Mouse (Mus musculus) ovary, postnatal 14 days (tissue): Measurements from ENCODE around the gene Olfr813.
"Not testable (repeated sequence)": the region's sequence is repeated elsewhere in the genome, so short reads cannot be mapped to it uniquely, and the experiment has no call there.

ENCODE experiments used
- DNase-seq: peaks from one replicate; pipeline ENCODE4 v3.0.0; 2022; ENCODE audit warnings: low spot score

The Olfr813 gene

GRCm38 (mm10) chr10:129855067-129855466, at the start of gene Olfr813:
Gene Olfr813, plus strand, starts transcription at chr10:129855367.
- DNase-seq, result no peak

- no peak for DNase-seq
Observed at GRCm38 (mm10) chr10:129845994-129846393, 9.2 kb upstream of the Olfr813 start, which contains the start of gene Olfr812. Gene Olfr812, minus strand, starts transcription at chr10:129846094.

- no peak for DNase-seq
Observed at GRCm38 (mm10) chr10:129847343-129847742, 7.8 kb upstream of the Olfr813 start.

- not testable (repeated sequence) for DNase-seq
Observed at GRCm38 (mm10) chr10:129879751-129880150, 24.6 kb downstream of the Olfr813 start, which contains the start of gene Olfr814. Gene Olfr814, minus strand, starts transcription at chr10:129879851.

- not testable (repeated sequence) for DNase-seq
Observed at GRCm38 (mm10) chr10:129885496-129885895, 30.3 kb downstream of the Olfr813 start.

- no peak for DNase-seq
Observed at GRCm38 (mm10) chr10:129885934-129886333, 30.8 kb downstream of the Olfr813 start.

- DNase-seq, result not testable (repeated sequence)
Observed at GRCm38 (mm10) chr10:129905767-129906166, 50.6 kb downstream of the Olfr813 start, which contains the start of gene Olfr815. Gene Olfr815, minus strand, starts transcription at chr10:129905867.
